Mouse (Mus musculus) intestine, embryonic 14.5 days (tissue): ENCODE data around the gene March9. TPM values are rescaled to one million over a fixed set of nuclear protein-coding genes. Genes with fewer than 3 reads are reported as not detected.
A peak's percentile ranks its signal among the peaks of the same experiment; 100 is the strongest.
"Not testable (repeated sequence)": the region's sequence is repeated elsewhere in the genome, so short reads cannot be mapped to it uniquely, and the experiment has no call there.

ENCODE experiments used
- ATAC-seq: fragments of 200-750 bp; cut with Nextera tagmentation; replicated peaks from 2 replicates; pipeline ENCODE4 v1.8.0; 2017; ENCODE audit warnings: low read depth, moderate number of reproducible peaks, moderate TSS enrichment, moderate library complexity; ENCODE audit not compliant: low FRiP score, low TSS enrichment
- DNase-seq: peaks from one replicate; pipeline ENCODE4 v3.0.0-alpha.2; 2018; ENCODE audit warnings: low spot score
- H3K27ac ChIP-seq: fragments of 300-500 bp; sonication (generic); 2 replicates; pipeline ENCODE4 v1.5.1; 2014; ENCODE audit warnings: low read depth, mild to moderate bottlenecking, control low read depth
- H3K27me3 ChIP-seq: fragments of 300-500 bp; sonication (generic); replicated peaks from 2 replicates; pipeline ENCODE4 v1.6.1; 2014; ENCODE audit warnings: low read length, control low read depth; ENCODE audit not compliant: control insufficient read depth, insufficient read depth
- H3K36me3 ChIP-seq: fragments of 300-500 bp; sonication (generic); 2 replicates; pipeline ENCODE4 v1.6.1; 2014; ENCODE audit warnings: low read length, control low read depth; ENCODE audit not compliant: control insufficient read depth, insufficient read depth
- H3K4me1 ChIP-seq: fragments of 300-500 bp; sonication (generic); replicated peaks from 2 replicates; pipeline ENCODE4 v1.6.1; 2014; ENCODE audit warnings: low read length, control low read depth, mixed read lengths; ENCODE audit not compliant: control insufficient read depth, insufficient read depth
- H3K4me2 ChIP-seq: fragments of 300-500 bp; sonication (generic); 2 replicates; pipeline ENCODE4 v1.6.1; 2014; ENCODE audit warnings: low read length
- H3K4me3 ChIP-seq: fragments of 300-500 bp; sonication (generic); 2 replicates; pipeline ENCODE4 v1.5.1; 2014; ENCODE audit warnings: low read depth, low read length, control low read depth, mixed read lengths
- H3K9ac ChIP-seq: fragments of 300-500 bp; sonication (generic); 2 replicates; pipeline ENCODE4 v1.6.1; 2014; ENCODE audit warnings: mild to moderate bottlenecking, low read length
- H3K9me3 ChIP-seq: fragments of 300-500 bp; sonication (generic); 2 replicates; pipeline ENCODE4 v1.6.1; 2016; ENCODE audit warnings: low read length, control low read depth; ENCODE audit not compliant: control insufficient read depth
- WGBS: fragments of 180-500 bp; shearing (Covaris S2); extraction: QIAGEN DNeasy Blood & Tissue Kit; methylation state at CpG from one replicate; pipeline ENCODE4 v1.1.7; 2014; 5-methylcytosine and 5-hydroxymethylcytosine counted together
- polyA plus RNA-seq: library from polyadenylated mRNA; unstranded; fragments of >200 nt; fragmentation: Nextera tagmentation; extraction: Ambion mirVana; gene quantifications from 2 replicates; pipeline ENCODE4 v1.2.1, GENCODE M21; 2014

Gene March9
- polyA plus RNA-seq, 1 experiment from 2014 or later: 1.4 TPM

DNA sequence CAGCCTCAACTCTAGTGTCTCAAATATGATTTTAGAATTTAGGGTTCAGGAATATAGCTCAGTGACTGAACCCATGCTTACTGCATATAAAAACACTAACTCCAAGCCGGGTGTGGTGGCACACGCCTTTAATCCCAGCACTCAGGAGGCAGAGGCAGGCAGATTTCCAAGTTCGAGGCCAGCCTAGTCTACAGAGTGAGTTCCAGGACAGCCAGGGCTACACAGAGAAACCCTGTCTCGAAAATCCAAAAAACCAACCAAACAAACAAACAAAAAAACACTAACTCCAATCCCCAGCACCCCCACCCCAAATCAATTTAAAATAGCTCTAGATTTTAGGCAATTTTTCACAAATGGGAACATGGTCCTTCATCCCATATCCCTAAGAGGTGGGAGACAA lies 2.1 kb upstream of the March9 start:
- ATAC-seq, H3K27me3 ChIP-seq, H3K4me2 ChIP-seq, DNase-seq, H3K4me3 ChIP-seq, H3K9ac ChIP-seq, H3K27ac ChIP-seq, H3K9me3 ChIP-seq: not testable (repeated sequence)
- WGBS: 85% methylated on average over 4 of the region's 4 CpGs
- Histone ChIP-seq H3K4me1 (peaks cover 26% of the 10 kb centered on the region), H3K36me3 (peaks cover 27% of the 10 kb centered on the region)

DNA sequence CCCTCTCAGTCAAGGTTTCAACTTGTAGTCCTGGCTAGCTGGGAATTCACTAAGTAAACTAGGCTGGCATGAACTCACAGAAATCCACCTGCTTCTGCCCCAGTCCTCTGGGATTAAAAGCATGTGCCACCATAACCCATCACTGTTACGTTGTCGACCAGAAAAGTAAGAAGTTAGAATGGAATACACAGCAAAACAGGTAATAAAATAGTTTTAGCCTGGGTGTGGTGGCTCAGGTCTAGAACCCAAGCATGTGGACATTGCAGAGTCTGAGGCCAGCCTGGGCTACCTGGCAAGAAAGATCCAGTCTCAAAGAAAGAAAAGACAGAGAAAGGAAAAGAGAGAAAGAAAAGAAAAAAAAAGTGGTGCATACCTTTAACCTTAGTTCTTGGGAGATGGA lies 1.5 kb upstream of the March9 start:
- 71% methylated on average over 2 of the region's 2 CpGs for WGBS
- H3K9ac ChIP-seq: no peak overlapping the region
- peaks cover 22% of the 10 kb centered on the region for H3K36me3 ChIP-seq
- H3K27me3 ChIP-seq: 0 out of 2 replicates have a peak, but pooled peaks cover 3% of the 10 kb centered on the region
- H3K4me3 ChIP-seq: no peak overlapping the region
- H3K4me2 ChIP-seq: no peak overlapping the region
- H3K9me3 ChIP-seq: no peaks in the 10 kb centered on the region
- DNase-seq (no peak), ATAC-seq (no peak)
- H3K4me1 ChIP-seq: peaks cover 26% of the 10 kb centered on the region
- H3K27ac ChIP-seq: no peak overlapping the region

DNA sequence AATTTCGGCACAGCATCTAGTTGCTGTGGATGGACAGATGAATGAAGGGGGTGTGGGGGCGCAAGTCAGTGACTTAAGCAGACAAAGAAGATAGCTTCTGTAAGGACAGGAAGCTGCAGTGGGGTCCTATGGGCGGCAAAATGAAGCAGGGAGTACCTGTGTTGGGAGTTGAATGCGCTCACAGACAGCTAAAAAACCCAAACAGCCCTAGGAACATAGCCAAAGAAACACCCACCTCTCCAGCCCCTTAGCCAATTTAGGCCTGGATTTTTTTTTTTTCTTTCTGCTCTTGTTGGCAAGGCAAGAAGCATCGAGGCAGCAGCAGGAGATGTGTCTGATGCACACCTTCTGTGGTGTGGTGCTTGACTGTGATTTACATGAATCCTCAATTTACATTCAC lies 1.1 kb upstream of the March9 start:
- H3K4me1 ChIP-seq: peaks cover 26% of the 10 kb centered on the region
- H3K9me3 ChIP-seq: no peaks in the 10 kb centered on the region
- H3K9ac ChIP-seq: no peak overlapping the region
- ATAC-seq (no peak), DNase-seq (no peak)
- 0 out of 2 replicates have a peak, but pooled peaks cover 3% of the 10 kb centered on the region for H3K27me3 ChIP-seq
- no peak overlapping the region for H3K4me2 ChIP-seq
- no peak overlapping the region for H3K27ac ChIP-seq
- H3K36me3 ChIP-seq: peaks cover 22% of the 10 kb centered on the region
- no peak overlapping the region for H3K4me3 ChIP-seq
- WGBS: 49% methylated on average over 5 of the region's 5 CpGs

DNA sequence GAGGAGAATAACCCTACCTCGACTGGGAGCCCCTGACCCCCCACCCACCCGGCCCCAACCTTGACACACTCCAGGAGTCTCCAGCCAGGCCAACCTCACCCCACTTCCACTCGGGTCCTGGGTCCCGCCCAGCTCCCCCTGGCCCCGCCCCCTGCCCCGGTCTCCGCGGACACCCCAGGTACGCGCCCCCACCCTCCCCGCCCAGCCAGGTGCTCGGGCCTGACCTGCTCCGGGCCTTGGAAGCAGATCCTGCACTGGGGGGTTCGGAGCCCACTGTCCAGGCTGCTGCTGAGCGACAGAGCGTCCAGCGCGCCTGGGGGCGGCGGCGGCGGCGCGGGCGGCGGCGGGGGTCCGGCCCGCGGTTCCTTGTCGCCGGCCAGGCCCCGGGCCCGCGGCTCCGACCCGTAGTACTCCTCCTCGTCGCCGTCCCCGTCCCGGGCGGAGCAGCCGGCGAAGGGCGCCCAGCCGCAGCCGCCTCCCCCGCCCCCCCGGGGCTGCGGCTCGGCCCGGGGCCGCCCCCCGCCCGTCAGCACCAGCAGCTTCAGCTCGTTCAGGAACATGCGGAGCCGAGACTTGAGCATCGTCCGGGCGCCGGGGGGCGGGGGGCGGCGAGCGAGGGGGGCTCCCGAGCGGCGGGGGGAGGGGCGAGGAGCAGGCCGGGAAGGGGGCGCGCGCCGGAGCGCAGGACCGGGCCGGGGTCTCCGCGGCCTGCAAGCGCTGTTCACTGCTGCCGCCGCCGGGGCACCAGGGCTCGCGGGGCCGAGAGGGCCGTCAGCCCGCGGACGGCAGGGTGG lies 613 bp downstream of the March9 start:
- H3K27ac ChIP-seq: 0 out of 2 replicates have a peak overlapping the region, but pooled peaks have one; percentile 47

DNA sequence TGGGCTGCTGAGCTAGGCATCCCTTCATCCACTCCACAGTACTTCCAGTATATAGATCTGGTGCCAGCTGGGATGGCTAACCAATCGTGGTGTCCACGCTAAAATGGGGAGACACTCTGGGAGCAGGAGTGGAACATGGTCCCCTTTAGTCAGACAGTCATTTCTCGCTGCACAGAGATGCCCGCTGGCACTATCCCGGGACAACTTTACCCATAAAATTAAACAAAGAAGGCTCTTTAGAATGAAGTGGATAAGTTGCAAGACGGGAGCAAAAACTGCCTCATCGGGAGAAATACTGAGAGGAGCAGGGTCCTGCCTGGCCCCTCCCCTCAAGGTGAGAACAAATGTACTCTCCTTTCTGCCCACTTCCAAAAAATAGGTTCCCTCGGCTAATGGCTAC lies 1.3 kb downstream of the March9 start:
- peaks cover 18% of the 10 kb centered on the region for H3K4me1 ChIP-seq
- peaks cover 21% of the 10 kb centered on the region for H3K36me3 ChIP-seq
- peak overlapping the region; percentile 68 for H3K4me3 ChIP-seq
- DNase-seq: no peak
- no peak for ATAC-seq
- WGBS: 8% methylated on average over 8 of the region's 8 CpGs
- no peak overlapping the region for H3K27ac ChIP-seq
- H3K9me3 ChIP-seq: no peaks in the 10 kb centered on the region
- H3K27me3 ChIP-seq: 0 out of 2 replicates have a peak, but pooled peaks cover 3% of the 10 kb centered on the region
- H3K4me2 ChIP-seq: peak overlapping the region; percentile 85
- H3K9ac ChIP-seq: no peak overlapping the region

More for the DNA sequence above, 613 bp downstream of the March9 start:
- WGBS: under 1% methylated on average over 63 of the region's 92 CpGs
- no peak for DNase-seq
- Histone ChIP-seq H3K4me1 (peaks cover 18% of the 10 kb centered on the region), H3K36me3 (peaks cover 17% of the 10 kb centered on the region), H3K4me3 (peak overlapping the region; percentile 68), H3K9me3 (no peaks in the 10 kb centered on the region), H3K4me2 (peak overlapping the region; percentile 85), H3K9ac (peak overlapping the region; percentile 77), H3K27me3 (0 out of 2 replicates have a peak, but pooled peaks cover 3% of the 10 kb centered on the region)
- ATAC-seq: no peak

DNA sequence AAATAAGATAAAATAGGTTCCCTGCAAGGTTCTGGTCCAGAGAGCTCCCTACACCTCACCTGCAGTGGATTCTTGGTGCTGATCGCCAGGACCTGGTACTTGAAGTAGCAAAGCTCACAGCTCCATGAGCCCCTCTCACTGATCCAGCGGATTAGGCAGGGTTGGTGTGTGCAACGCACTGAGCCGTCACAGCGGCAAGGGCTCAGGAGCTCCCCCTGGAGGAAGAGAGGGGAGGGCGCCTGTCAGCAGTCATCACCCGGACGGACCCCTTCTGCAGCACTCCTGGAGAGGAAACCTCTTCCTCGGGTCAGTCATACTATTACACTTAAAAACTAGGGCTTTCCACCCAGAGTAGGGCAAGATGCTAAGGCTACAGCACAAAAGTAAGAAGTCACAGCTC lies 1.8 kb downstream of the March9 start:
- no peaks in the 10 kb centered on the region for H3K9me3 ChIP-seq
- peaks cover 18% of the 10 kb centered on the region for H3K4me1 ChIP-seq
- H3K27ac ChIP-seq: no peak overlapping the region
- DNase-seq: peak; percentile 91
- ATAC-seq: no peak
- H3K27me3 ChIP-seq: 0 out of 2 replicates have a peak, but pooled peaks cover 3% of the 10 kb centered on the region
- peak overlapping the region; percentile 85 for H3K4me2 ChIP-seq
- WGBS: under 1% methylated on average over 9 of the region's 9 CpGs
- H3K4me3 ChIP-seq: peak overlapping the region; percentile 68
- H3K36me3 ChIP-seq: peaks cover 21% of the 10 kb centered on the region
- H3K9ac ChIP-seq: no peak overlapping the region

DNA sequence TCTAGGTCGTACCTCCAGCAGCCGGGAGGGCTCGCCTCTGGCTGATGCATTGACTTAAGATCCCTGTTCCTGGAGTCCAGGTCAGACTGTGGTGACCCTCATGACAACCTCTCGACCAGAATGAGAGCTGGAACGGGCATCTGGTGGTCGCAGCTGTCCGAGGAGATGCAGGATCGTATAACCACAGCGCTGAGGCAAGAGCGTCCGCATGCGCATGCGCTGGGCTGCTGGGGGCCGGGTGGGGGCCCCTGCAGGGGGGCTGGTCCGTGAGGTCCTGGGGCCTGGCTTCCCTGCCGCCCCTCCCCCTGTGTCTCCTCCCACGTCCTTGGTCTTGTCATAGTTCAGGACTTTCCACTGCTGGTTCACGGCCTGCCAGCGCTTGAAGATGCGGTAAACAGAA lies 3.5 kb downstream of the March9 start:
- 88% methylated on average over 20 of the region's 20 CpGs for WGBS

DNA sequence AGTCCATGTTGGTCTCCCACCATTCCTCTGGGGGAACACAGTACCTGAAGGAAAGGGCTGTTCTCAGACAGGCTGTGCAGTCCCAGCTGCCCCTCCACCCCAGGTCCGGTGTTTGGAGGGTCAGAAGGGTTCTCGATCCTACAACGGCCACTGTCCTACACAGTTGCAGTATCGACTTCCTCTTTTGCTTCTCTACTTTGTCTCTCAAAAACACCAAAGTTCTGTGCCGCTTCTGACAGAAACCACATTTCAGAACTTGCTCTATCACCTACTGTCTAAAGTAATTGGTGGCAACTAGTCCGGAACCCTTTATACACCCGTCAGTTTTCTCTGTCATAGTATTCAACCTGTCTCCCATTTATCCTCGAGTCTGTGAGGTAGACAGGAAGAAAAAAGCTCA lies 4.6 kb downstream of the March9 start:
- Histone ChIP-seq H3K9ac (no peak overlapping the region), H3K4me1 (peaks cover 10% of the 10 kb centered on the region), H3K27me3 (peaks cover 21% of the 10 kb centered on the region), H3K36me3 (peaks cover 21% of the 10 kb centered on the region), H3K27ac (no peak overlapping the region), H3K9me3 (no peaks in the 10 kb centered on the region), H3K4me3 (no peak overlapping the region), H3K4me2 (no peak overlapping the region)
- DNase-seq (no peak), ATAC-seq (no peak)
- 90% methylated on average over 8 of the region's 8 CpGs for WGBS

More for the DNA sequence above, 3.5 kb downstream of the March9 start:
- Histone ChIP-seq H3K9ac (no peak overlapping the region), H3K27me3 (peaks cover 12% of the 10 kb centered on the region; the same call in 1 of the 2 replicates), H3K4me1 (peaks cover 10% of the 10 kb centered on the region), H3K4me3 (no peak overlapping the region), H3K36me3 (peaks cover 21% of the 10 kb centered on the region), H3K4me2 (no peak overlapping the region), H3K27ac (no peak overlapping the region), H3K9me3 (no peaks in the 10 kb centered on the region)
- DNase-seq (no peak), ATAC-seq (no peak)

DNA sequence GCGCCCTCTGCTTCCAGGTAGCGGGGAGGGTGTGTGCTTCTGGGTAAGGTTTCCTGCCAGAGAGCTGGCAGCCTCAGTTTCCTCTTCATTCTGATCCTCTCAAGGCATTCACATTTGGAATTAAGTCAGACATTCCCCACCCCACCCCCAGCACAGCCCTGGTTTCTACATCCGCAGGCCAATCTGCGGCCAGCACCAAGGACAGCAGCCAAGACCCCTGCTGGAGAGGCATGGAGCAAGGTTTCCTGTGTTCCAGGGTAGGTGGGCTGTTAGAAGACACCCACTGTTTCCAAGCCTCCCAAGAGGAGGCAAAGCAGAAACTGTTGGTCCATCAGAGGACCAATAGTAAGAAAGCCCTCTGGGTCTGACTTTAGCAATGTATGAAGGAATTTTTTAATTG lies 5.3 kb downstream of the March9 start:
- DNase-seq (no peak), ATAC-seq (no peak)
- 52% methylated on average over 4 of the region's 4 CpGs for WGBS
- Histone ChIP-seq H3K9me3 (no peaks in the 10 kb centered on the region), H3K4me2 (no peak overlapping the region), H3K36me3 (peaks cover 21% of the 10 kb centered on the region), H3K27ac (no peak overlapping the region), H3K27me3 (peaks cover 27% of the 10 kb centered on the region), H3K4me3 (no peak overlapping the region), H3K4me1 (peaks cover 10% of the 10 kb centered on the region), H3K9ac (no peak overlapping the region)
